9 mouse cellular contexts compared by ENCODE assay signal in the genomic region with DNA sequence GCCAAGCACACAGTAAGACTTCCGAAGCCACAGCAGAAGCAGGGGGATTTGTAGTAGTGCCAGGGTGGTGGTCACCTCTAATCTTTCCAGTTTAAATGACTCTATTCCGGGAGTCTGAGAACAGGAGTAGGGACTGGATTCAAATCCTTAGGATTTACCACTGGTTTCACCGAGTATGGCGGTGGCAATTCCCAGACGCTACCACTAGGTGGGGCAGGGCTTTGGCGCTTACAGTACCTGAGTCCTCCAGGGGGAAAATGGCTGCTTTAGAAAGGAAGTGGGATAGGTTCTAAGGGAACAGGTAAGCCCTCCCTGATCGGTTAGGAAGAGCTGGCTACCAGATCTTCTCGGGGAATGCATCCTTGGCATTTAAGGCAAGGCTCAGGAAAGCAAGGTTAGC. TPM values are rescaled to one million over a fixed set of nuclear protein-coding genes. Genes with fewer than 3 reads are reported as not detected.
DNase-seq lines count a peak whose midpoint lies in the region; TF ChIP-seq lines count a peak whose summit lies in the region.
"Had no signal": no experiment of that assay in that cellular context is flagged by ENCODE, and none has a peak within 500 bp of the region (broad histone marks: within the 10 kb centered on the region; RNA-seq: fewer than 3 reads in every experiment).

No protein-coding gene starts in this region.

- no peaks in the 10 kb centered on the region for H3K27me3 ChIP-seq in thymus, adult 2 months (ENCODE audit: control insufficient read depth, insufficient read depth, low read length)

- H3K27ac ChIP-seq in thymus, adult 2 months (ENCODE audit: control insufficient read depth, insufficient read depth, low read length) = no peak overlapping the region

- no peak for TF ChIP-seq POLR2A in thymus, adult 2 months (IDR thresholded peaks at IDR 0.05; ENCODE audit: control insufficient read depth, extremely low read depth, insufficient read depth, low read length, poor library complexity)

- no peak overlapping the region for H3K4me3 ChIP-seq in thymus, adult 2 months (ENCODE audit: control insufficient read depth, insufficient read depth, low read length)
- H3K4me3 ChIP-seq: erythroblast, embryonic 14.5 days had no signal

- no peaks in the 10 kb centered on the region for H3K4me1 ChIP-seq in thymus, adult 2 months (replicated peaks; ENCODE audit: control insufficient read depth, insufficient read depth, low read length)

- peak; percentile 37 for DNase-seq in heart, postnatal 4 days
- DNase-seq in heart, adult 11 months = no peak
- DNase-seq in thymus, adult 2 months = peak; percentile 45
- DNase-seq in thymus, adult 18-20 months = no peak
- DNase-seq in c-Kit-positive CD71-positive TER-119-positive erythroid progenitor cells, embryonic 14.5 days (ENCODE audit: low spot score) = peak; percentile 19
- peak; percentile 41 for DNase-seq in lung, postnatal 25 days (ENCODE audit: low spot score)
- no peak for DNase-seq in layer of hippocampus, adult 9-10 months (ENCODE audit: low spot score)
- no peak for DNase-seq in gastrocnemius, postnatal 25 days

- H3K36me3 ChIP-seq in thymus, adult 2 months (ENCODE audit: control insufficient read depth, insufficient read depth, low read length) = no peaks in the 10 kb centered on the region

- 34% methylated on average over 8 of the region's 8 CpGs for WGBS in thymus, adult 2 months

- peak; percentile 55; the same call in 1 of the 2 replicates for TF ChIP-seq CTCF in thymus, adult 2 months (IDR thresholded peaks at IDR 0.05; ENCODE audit: borderline replicate concordance, control insufficient read depth, extremely low read depth, insufficient read depth, low read length, poor library complexity)

RNA-seq across cellular contexts. Expression of gene Hnf1b, which starts 17.5 kb away (rescaled TPM):
- not detected for total RNA-seq in heart, postnatal 4 days (2021)
- 0.11 and 0.13 TPM in 2 replicates for polyA plus RNA-seq in thymus, adult 2 months (2012; rRNA removed)
- not detected for total RNA-seq in gastrocnemius, postnatal 25 days (2021)
- polyA plus RNA-seq: erythroblast, embryonic 14.5 days had no signal

Comparison
In these comparisons a context has a peak if more than half of its experiments do, and no peak if none do; other contexts are left out.
1. DNase-seq: peak in heart, postnatal 4 days (single experiment), thymus, adult 2 months (single experiment), c-Kit-positive CD71-positive TER-119-positive erythroid progenitor cells, embryonic 14.5 days (single experiment) and lung, postnatal 25 days (single experiment); none in heart, adult 11 months (single experiment), thymus, adult 18-20 months (0 of 2), layer of hippocampus, adult 9-10 months (single experiment) and gastrocnemius, postnatal 25 days (single experiment).